Mouse (Mus musculus) R1 (cell line): ENCODE data around the gene Sycp3.

Source experiments
- DNase-seq: peaks from one replicate; pipeline ENCODE4 v3.0.0-alpha.2; 2018; ENCODE audit warnings: low read depth, low spot score

The Sycp3 gene

GRCm38 (mm10) chr10:88459502-88459992 is at the start of gene Sycp3:
TSS of gene Sycp3 (plus strand) at chr10:88459569.
- DNase-seq: peak; percentile 68

GRCm38 (mm10) chr10:88409751-88410150 is 49.6 kb upstream of the Sycp3 start:
- DNase-seq: no peak

GRCm38 (mm10) chr10:88412290-88412995 is 46.9 kb upstream of the Sycp3 start:
- DNase-seq: no peak

- DNase-seq: no peak
Measured at GRCm38 (mm10) chr10:88417686-88418085, 41.7 kb upstream of the Sycp3 start.

- DNase-seq: no peak
Measured at GRCm38 (mm10) chr10:88420141-88420541, 39.2 kb upstream of the Sycp3 start.

- DNase-seq: no peak
Measured at GRCm38 (mm10) chr10:88420655-88421435, 38.5 kb upstream of the Sycp3 start.

- peak; percentile 72 for DNase-seq
Measured at GRCm38 (mm10) chr10:88426158-88426816, 33.1 kb upstream of the Sycp3 start.

- DNase-seq: no peak
Measured at GRCm38 (mm10) chr10:88426896-88427295, 32.5 kb upstream of the Sycp3 start.

GRCm38 (mm10) chr10:88427998-88428397 is 31.4 kb upstream of the Sycp3 start:
- no peak for DNase-seq

GRCm38 (mm10) chr10:88441224-88441623 is 18.1 kb upstream of the Sycp3 start:
- no peak for DNase-seq

GRCm38 (mm10) chr10:88451221-88451620 is 8.1 kb upstream of the Sycp3 start:
- DNase-seq: no peak

GRCm38 (mm10) chr10:88451990-88452389 is 7.4 kb upstream of the Sycp3 start:
- DNase-seq: no peak

- peak; percentile 59 for DNase-seq
Measured at GRCm38 (mm10) chr10:88457816-88458215, 1.6 kb upstream of the Sycp3 start.

- peak; percentile 73 for DNase-seq
Measured at GRCm38 (mm10) chr10:88460122-88460820, 902 bp downstream of the Sycp3 start.

GRCm38 (mm10) chr10:88482866-88483265 is 23.5 kb downstream of the Sycp3 start:
- peak; percentile 88 for DNase-seq

- DNase-seq: no peak
Measured at GRCm38 (mm10) chr10:88488629-88489028, 29.3 kb downstream of the Sycp3 start.

- peak; percentile 91 for DNase-seq
Measured at GRCm38 (mm10) chr10:88491632-88492031, 32.3 kb downstream of the Sycp3 start.

- DNase-seq: no peak
Measured at GRCm38 (mm10) chr10:88492658-88493057, 33.3 kb downstream of the Sycp3 start.

GRCm38 (mm10) chr10:88494959-88495587 is 35.7 kb downstream of the Sycp3 start:
- DNase-seq: no peak

GRCm38 (mm10) chr10:88496864-88497564 is 37.6 kb downstream of the Sycp3 start:
- no peak for DNase-seq
